Mouse (Mus musculus) Muller cell, postnatal 12 days (primary cell): ENCODE measurements at regions not wholly inside any gene's neighbourhood (a gene's known extent, or its start where the extent isn't known, plus 50 kb on each side); places are given as distances from the start of the nearest gene placed in this dataset.
A peak's percentile ranks its signal among the peaks of the same experiment; 100 is the strongest.
"Not testable (repeated sequence)": the region's sequence is repeated elsewhere in the genome, so short reads cannot be mapped to it uniquely, and the experiment has no call there.

Experiments
- DNase-seq: peaks from one replicate; pipeline ENCODE4 v3.0.0-alpha.2; 2015; ENCODE audit errors: inconsistent ontology term

DNA sequence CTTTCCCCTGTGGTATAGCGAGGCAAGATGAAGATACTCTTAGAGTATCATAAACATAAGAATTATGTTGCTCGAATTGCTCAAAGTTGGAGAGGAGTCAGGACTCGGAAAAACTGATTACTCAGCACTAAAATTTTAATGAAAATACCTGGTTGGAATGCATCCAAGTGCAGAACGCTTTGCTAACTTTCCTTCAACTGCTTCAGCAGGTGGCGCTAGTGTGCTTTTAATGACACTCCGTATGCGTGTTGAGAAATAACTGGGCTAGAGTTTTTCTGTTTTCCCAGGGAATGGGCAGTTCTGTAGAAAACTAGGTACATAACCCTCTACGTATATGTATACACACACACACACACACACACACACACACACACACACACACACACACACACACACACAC, 221.0 kb downstream of the Grxcr1 start:
- DNase-seq = peak; percentile 38

DNA sequence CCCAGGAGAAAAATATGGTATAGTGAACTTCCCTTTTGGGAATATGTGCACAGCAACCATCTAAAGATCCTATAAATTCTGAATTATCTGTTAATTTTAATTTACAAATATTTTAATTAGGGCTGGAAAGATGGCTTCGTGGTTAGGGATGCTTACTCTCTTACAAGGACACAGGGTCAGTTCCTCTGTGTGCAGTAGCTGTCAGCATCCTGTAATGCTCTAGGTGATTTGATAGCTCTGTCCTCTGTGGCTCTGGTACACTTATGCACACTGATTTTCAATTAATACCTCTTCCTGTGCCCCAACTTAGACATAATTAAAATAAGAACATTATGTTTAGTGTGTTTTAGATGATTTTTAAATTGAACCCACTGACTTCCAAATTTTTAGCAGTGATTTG, 221.8 kb downstream of the Grxcr1 start:
- DNase-seq = no peak

DNA sequence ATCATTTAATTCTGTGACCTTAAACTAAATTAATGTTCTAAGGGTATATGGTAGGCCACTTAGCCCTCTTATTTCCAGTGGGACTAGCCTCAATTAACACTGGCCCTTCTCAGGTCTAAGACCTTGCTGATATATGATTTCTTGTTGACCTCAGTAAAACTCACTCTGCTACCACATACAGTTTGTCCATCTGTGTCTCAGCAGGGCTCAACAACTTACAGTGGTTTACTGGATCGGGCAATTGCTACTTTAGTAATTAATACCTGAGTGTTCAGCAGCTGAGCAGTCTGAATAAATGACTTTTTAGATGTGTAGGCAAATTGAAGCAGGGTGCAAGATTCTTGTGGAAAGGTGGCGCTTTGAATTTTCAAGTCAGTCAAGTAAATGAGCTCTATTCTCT, 222.5 kb downstream of the Grxcr1 start:
- no peak for DNase-seq

DNA sequence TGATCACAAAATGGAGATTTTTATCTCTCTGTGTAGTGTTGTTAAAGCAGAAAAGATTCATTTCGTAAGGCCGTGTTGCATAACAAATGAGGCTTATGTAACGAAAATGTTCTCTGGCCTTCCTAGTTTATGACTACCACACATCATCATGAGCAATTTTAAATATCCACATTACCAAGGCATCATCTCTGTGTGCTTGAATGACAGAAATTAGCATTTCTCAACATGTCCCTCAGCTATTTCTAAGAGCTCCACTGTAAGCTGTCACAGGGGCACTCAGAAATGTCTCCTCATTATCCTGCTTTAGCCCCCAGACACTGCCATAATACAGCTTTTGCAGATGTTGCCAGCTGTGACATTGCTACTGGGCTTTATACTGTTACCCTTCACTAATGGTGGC, 232.6 kb downstream of the Grxcr1 start:
- DNase-seq = no peak

DNA sequence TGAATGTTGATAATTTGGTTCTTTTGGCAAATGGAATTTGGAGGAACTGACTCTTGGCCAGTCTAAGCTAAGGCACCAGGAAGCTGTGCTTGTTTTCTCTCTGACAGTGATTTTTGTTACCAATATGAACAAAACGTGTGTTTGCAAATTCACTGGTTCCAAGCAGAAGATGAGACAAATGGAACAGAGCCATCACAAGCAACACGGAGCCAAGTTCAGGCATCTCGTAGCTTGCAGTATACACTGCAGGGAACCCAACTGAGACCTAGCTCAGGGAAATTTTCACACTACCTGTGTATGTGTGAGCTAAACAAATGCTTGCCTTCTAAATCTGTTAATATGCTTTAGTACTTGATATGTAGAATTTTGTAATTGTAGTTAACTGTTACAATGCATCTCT, 242.6 kb downstream of the Grxcr1 start:
- no peak for DNase-seq

DNA sequence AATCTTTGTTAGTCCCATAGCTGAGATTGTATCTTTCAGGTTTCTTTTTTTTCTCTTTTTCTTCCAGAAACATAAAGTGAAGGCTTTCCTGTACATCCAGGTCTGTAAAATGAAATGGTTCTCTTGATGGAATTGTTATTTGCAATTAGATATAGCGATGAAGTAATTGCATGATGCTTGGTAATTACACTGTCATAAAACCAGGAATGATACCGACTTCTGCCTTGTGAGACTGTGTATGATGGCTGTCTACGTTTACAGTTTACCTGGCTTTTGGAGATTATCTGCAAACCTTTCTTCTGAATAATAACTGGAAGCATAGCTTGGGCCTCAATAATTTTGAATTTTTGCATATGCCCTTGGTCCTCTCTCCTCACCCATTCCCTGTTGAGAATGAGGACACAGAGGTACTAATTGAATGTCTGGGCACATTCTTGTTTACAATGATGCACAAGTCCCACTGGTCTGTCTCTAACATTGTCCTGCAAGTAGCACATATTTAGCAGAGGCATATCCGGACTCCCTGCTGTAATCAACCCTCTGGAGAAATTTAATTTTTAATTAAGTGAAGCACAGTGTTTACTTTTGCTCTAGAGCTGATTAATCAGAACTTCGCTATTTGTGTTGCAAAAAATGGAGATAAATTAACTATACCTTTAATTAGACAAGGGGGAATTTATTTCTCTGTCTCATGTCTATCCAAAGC, 244.1 kb downstream of the Grxcr1 start:
- DNase-seq = no peak

DNA sequence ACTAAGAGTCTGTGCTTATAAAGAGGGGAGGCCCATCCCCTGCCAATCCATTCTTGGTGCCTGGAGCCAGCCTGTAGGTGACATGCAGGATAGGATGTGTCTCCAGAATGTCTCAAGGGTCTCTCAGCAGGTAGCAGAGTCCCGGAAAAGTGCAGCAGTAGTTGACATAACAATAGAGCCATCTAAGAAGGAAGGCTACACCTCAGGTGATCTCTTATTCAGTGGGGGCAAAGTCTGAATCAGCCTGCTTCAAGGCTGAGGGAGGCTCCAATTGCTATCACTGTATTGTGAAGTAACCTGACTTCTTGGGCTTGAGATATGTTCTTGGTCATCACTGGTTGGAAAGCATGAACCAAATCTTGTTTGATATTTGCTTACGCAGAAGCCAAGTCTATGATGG, 264.1 kb downstream of the Grxcr1 start:
- not testable (repeated sequence) for DNase-seq

DNA sequence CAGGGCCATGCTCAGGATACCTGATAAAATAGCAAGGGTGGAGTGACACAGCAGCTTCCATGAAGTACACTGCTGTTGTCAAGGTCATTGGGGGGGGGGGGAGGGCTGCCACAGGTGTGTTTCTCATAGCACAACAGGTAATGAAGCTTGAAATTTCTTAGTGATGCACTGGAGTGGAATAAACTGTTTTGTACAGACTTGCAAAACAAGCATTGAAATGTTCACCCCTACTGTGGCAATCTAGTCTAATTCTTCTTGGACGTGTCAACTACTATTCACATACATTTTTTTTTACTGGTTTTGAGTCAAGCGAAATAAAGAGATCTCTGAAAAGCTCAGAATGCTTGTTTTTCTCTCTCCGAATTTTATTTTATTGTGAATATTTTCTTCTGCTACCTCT, 281.6 kb downstream of the Grxcr1 start:
- DNase-seq = no peak

DNA sequence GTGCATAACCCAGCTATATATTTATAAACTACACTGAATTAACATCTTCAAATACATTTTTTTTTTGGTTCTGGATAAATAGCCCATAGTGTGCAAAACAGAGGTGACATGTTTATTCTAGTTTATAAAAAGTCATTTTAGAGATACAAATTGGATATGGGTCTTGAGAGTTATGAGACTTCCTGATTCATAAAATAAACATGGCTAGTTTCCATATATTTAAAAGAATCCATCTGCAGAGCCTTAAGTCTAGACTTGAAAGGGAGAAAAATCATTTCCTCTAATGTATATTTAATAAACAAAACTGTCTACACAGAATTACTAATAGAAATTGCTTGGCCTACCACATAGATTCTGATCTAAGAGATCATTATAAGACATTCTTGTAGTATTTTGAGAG, 287.3 kb downstream of the Grxcr1 start:
- DNase-seq = no peak

DNA sequence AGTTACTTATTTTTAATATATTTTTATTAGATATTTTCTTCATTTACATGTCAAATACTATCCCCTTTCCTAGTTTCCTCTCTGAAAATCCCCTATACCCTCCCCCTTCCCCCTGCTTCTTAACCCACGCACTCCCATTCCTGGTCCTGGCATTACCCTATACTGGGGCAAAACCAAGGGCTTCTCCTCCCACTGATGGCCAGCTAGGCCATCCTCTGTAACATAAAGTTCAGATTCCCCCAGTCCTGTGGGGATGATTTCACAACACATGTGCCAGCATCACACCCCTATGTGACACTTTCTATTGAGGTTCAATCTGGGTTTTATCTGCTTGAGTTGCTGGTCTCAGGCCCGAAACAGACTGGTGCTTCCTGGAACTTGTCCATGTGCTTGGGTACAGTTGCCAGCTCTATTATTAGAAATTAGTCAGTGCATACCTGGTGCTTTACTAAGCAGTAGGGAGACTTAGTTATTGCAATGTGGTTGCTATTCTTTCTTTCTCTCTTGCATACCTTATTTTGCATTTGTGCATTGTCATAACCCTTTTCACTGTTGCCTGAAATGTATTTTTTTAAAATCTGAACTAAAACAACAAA, 295.5 kb downstream of the Grxcr1 start:
- DNase-seq = peak; percentile 94

DNA sequence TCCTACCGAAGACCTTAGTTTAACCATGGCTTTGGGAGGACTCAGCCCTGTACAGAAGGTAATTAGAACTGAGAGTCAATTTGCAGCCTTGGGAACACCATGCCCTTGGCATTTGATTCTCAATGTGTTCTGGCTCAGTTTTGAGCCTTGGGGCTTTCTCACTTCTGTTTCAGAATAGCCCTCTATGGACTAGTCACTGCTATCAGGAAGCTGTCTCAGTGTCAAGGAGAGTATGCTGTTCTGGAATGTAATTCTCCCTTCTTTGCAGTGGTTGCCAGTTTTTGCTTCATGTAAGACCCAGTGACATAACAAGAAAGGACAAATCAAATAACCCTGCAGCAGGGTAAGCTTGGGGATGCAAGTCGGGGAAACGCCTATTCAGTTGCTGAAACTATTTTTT, 297.7 kb downstream of the Grxcr1 start:
- DNase-seq = peak; percentile 50

DNA sequence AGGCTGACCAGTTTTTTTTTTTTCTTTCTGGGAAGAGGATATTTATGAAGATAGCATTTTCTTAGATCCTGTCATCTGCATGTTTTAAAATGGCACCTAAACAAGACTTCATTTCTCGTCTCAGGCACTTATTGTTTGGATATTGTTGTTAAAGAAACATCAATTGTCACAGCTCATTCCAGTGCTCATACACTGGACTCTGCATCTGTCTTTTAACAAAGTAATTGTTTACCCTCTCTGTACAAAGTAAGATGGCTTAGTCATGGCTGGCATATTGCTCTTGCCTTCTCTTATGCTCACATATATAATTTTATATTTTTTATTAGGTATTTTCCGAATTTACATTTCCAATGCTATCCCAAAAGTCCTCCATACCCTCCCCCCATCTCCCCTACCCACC, 298.2 kb downstream of the Grxcr1 start:
- DNase-seq = no peak

DNA sequence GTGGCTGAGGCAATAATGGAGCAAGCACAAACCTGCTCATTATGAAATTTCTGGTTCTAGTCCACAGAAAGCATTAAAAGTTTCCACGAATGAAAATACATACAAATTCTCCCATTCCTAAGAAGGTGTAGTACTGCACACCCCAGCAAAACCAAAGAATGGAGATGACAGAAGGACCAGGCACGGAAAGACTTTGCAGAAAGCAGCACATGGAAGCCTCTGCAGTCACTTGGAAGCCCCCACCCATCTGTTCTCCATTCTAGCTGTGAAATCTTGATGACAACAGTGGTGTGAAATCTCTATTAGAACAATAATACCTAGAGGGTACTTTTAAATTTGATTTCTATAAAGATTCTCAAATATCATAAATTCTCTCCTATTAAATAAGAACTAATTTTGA, 319.3 kb downstream of the Grxcr1 start:
- no peak for DNase-seq

DNA sequence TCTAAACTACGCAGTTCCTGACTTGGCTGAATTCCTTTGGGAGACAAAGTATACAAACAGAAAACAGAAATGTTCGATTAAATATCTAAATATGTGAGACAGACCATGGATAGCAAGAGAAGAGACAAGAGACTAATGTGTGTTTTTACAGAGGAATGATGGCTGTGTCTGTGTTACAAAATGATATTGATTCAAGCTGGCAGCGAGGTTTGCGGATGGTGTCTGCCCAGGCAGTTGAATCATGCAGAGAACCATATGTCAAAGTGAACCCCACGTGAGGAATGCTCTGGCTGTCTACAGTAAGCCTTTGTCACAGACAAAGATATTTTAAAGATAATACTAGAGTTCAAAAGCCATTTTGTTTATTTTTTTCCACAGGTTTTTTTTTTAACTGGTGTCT, 320.2 kb downstream of the Grxcr1 start:
- peak; percentile 13 for DNase-seq

DNA sequence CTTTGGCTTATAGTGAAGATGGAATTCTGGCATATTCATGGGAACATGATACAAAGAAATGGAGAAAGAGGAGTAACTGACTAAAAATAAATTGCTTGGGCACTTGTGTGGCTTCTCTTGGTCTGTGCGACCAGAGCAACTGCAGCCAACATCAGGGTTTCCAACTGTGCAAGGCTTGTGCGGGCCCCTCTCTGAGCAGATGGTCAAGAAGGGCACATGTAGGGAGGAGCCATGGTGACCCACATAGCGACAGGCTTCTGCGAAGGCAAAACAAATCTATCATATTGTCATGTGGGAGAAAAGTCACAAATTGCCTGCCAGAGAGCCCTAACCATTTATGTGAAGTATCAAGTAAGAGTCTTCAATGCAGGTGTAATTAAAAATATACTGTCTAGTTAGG, 321.6 kb downstream of the Grxcr1 start:
- DNase-seq = no peak

DNA sequence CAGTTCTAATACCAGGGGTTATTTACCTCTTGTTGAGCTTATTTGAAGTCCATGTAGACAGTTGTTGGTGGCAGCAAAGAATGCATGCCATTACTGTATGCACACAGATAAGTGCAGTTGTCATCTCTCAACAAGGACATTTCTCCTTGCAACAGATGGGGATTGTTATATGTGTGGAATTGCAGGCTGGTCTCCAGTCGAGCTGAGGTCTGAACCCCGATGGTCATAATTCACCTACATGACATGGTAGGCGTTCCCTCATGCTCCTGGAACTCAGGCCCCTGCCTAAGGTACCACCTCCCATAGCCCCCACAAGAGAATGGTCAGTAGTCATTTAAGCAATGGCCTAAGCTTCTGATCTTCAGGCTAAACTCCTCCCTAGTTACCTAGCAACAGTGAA, 322.2 kb downstream of the Grxcr1 start:
- DNase-seq = not testable (repeated sequence)

DNA sequence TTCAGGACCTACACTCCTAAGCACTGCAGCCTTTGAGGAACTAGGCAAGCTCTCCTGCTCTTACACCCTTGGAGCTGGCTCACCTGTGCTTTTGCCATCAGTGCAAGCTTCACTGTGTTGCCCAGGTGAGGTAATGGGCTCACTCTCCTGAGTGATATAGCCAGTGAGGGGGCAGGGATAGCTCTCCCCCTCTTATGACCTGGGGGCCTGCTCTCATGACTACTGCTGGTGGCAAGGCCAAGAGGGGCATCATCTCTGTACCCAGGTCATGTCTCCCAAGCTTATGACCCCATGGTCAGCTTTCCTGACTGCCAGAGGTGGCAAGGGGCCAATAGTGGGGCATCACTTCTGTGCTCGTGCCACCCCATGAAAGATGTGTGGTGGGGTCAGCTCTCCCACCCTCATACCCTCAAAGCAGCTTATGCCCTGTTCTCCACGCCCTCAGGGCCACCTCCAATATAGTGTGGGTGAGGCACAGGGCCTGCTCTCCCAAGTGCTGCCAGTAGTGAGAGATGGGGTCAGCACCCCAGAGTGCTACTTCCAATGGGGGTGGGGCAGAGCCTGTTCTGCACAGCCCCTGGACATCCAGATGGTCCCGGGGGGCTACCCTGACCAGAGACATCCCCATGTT, 330.1 kb downstream of the Grxcr1 start:
- no peak for DNase-seq

DNA sequence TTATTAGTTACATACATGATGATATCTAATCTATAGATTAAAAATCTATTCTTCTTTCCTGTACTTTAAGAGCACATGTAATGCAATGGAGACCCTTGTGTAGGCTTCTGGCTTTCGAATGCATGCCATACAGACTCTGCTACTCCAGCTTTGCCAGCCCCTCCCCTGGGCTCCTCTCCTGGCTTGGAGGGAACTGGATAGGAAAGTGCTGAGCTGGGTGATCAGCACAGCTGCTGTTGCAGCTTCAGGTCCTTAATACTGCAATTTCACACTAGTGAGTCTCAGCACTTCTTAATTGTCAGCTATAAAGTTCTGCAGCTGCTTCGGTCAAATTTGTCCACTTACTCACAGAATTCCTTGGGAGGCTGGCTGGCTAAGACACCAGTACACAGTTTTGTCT, 341.4 kb downstream of the Grxcr1 start:
- DNase-seq = no peak
